Mouse (Mus musculus) retina, embryonic 14.5 days (tissue): Measurements from ENCODE around the gene Lime1.

Experiments
- DNase-seq: peaks from one replicate; pipeline ENCODE4 v3.0.0-alpha.2; 2015; ENCODE audit warnings: low spot score

Lime1 gene

DNA sequence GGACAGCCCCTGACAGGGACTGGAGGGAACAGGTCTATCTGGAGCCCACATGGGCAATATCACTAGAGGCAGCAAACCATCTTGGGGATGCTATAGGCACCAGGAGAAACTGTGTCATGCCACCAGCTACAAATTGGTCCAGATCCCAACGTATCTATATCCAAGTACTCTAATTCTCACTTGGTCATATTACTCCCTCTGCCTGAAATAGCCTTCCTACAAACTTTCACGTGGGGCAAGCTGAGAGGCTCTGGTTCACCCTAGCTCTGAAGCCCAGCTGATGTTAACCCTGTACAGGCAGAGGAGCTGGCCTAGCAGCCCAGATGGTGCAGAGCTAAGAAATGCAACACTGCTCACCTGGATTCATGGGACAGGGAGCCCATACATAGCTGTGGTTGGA, 11.7 kb downstream of the Lime1 start:
- no peak for DNase-seq

DNA sequence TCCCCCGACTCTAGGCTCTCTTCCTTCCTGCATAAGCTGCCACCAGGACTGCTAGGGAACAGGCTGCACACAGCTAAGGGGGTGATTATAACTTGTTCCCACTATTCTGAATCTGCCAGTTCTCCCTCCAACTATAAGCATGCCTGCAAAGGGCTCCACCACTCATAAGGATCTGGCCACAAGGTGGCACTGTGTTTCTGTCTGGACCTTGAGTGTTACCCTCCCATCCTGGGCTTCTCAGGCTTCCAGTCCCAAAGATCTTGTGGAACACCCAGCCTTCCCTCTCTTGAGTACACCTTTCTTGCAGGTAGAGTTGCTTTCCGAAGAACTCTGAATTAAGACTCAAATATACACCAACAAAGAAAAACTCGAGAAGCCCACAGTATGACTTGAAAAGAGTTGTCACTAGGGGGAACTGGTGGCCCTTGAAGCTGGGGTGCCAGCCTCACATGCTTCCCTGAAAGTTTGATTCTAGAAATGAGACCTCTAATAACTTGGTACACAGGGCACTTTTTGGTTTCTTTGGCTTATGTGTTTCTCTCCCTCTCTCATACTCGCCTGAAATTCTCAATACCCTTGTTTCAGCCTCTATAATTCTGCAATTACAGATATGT, 12.8 kb downstream of the Lime1 start:
- DNase-seq = peak; percentile 93

DNA sequence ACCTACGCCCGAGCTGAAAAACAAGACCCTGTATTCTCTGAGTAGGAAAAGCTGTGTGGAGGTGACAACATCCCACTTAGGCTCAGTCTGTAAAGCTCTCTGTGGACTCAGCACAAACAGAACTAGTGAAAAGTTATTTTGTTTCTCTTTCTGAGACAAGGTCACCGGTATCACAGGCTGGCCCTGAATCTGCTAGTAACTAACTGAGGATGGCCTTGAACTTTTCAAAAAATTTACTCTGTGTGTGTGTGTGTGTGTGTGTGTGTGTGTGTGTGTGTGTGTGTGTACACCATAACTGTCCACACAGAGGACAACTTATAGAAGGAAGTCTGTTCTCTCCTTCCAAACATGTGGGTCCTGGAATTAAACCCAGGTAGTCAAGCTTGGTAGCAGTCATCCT, 14.2 kb downstream of the Lime1 start:
- DNase-seq = no peak

DNA sequence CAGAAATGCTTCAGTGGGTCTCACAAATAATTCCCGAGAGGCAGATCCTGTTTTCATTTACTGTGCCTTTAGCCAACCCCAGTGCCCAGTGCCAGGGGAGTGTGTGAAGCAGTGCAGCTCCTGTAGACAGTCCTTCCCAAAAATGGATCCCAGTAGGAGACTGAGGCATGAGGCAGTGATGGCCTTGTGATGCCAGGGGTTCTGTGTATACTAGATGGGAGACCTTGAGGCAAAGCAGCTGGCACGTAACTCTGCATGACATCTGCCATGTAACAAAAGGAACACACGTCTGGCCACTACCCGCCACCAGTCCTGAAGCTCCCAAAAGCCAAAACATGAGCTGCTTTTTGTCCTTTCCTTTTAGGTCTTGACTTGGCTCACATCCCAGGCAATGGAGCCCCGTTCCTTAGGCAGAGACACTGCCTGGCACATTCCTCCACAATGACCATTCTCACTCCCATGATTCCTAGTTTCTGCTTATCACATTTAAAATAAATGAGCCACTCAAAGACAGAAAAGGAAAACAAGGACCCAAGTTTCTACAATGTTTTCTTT, 17.4 kb downstream of the Lime1 start:
- DNase-seq = no peak

DNA sequence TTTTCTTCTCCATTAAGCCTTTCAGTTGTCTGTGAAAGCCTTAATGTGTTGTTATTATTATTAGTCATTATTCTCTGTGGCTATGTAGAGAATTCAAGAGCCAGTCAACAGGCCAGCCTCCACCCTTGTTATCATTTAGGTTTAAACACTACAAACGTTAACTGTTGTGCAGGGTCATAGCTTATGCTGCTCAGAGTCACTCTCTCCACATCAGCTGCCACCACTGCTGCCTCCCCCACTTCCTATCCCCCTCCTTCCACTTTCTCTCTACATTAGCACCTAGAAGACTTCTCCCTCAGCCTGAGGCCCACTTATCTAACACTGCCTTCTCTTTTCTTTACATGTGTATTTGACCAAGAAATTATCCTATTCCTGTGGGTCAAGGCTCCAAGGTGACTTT, 21.6 kb downstream of the Lime1 start:
- DNase-seq = no peak

DNA sequence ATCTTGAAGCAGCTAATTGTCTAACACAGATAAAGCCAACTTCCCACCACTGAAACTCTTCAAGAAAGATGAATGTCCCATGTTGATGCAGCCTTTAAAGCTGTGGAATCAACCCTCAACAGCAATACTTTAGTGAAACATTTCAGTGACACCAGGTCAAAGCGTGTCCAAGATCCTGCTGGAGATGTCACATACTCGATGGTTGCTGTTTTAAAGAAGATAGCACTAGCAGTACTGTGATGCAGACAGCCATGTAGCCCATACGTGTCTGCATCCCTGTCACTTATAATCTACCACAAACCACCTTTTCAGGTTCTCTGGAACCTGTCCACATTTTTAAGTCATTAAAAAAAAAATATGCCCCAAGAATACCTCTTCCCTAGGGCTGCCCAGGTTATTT, 23.8 kb downstream of the Lime1 start:
- no peak for DNase-seq

DNA sequence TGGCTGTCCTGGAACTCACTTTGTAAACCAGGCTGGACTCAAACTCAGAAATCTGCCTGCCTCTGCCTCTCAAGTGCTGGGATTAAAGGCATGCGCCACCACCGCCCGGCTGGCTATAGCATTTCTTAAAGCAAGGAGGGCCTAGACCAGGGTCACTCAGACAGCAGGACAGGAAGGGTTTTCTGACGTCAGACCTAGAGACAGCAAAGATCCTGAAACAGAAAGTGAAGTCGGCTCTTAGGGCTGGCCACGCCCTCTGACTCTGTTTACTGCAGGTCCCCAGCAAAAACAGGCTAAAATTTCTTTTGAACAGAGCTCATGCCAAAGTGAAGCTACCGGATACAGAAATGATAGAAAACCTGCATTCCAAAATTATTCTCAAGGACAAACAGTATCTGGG, 29.8 kb downstream of the Lime1 start:
- no peak for DNase-seq

DNA sequence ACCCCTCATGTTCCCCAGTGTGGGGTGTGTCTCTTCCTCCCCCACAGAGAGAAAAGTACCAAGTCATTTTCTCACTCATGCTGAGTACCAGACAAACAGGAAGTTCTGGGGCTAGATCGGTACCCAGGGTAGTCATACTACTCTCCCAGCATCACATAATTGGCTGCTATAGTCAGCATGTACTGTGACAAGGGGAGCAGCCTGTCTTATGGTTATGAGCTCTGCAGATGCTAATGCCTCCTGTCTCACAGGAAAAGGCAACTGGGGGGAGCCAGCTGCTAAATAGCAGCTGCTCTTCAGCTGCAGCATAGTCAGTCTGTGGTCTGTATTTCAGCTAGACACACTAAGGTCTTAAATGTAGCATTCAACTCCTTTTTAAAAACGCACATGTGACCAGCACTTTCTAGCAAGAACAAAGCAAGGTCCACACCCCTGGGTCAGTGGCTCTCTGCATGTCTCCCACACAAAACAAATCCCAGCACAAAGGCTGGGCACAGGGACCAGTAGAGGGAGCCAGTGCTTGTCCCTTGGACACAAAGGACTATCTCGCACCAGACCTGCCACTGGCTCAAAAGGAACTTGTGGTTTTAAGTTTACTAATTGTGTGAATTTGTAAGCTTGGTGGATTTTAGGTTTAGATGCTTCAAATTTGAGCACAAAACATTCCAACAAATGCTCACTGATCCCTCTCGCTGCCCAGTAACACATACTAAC, 31.0 kb downstream of the Lime1 start:
- DNase-seq = peak; percentile 80

DNA sequence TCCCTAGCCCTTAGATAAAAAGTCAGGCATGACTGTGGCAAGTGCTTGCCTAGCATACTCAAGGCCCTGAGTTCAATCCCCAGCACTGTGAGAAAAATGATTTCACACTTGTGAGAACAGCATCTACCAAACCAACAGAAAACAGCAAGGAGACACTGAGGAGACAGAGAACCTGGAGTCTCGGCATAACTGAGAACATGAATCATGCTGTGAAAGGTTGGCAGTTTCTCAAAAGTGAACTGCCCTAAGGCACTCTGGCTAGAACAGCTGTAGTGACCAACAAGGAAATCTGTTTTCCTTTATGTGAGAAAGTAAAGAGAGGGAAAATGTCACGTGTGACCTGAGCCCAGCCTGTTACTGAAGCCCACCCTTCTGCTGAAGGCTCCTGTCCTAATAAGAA, 33.3 kb downstream of the Lime1 start:
- no peak for DNase-seq

DNA sequence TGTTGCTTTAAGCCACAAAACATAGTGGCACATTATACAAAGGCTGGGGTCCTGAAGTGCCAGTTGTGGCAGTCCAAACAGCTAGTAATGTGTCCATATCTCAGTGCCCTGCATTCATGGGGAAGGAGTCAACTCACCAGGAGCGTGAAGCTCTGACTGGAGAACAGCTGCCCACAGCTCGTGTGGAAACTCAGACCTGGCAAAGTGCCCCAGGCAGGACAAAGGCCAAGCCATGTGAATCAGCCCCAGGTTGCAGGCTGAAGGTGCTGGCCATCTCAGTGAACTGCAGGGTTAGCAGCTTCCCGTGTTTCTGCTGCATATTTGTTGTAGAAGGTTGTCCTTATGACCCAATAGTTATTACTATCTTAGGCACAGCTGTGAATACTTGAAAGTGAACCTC, 36.1 kb downstream of the Lime1 start:
- DNase-seq = no peak

DNA sequence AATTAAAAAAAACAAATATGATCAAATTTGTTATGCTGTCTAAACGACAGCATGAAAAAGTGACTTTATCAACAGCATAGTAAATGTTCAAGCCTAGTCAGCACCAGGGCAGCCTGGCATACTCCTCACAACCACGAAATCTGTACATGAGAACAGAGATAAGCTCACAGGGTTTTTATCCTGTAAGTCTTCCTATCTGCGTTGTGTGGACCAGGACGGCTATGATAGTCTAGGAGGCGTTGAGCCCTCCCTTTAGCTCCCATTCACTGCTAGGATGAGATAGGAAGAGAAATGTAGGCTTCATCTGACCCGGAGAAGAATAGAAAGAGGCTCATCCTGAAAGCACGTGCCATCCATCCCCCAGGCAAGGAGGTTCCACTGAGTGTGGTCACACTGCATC, 39.5 kb downstream of the Lime1 start:
- no peak for DNase-seq

DNA sequence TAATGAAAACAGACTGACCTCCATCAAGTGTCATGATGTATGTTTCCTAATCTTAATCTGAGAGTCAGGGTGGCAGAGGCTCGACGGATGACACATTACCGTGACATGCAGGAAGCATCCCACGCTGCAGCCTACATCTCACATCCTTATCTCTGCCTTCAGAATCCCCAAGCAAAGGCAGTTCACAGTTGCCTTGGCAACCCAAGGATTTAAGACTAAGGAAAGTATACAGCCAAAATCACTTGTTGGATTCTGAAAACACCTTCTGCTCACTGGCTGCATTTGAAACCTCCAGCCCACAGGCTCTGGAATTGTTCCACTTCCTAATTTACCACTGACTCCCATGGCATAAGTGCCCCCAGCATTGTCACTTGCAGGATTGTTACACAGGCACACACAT, 40.5 kb downstream of the Lime1 start:
- no peak for DNase-seq

DNA sequence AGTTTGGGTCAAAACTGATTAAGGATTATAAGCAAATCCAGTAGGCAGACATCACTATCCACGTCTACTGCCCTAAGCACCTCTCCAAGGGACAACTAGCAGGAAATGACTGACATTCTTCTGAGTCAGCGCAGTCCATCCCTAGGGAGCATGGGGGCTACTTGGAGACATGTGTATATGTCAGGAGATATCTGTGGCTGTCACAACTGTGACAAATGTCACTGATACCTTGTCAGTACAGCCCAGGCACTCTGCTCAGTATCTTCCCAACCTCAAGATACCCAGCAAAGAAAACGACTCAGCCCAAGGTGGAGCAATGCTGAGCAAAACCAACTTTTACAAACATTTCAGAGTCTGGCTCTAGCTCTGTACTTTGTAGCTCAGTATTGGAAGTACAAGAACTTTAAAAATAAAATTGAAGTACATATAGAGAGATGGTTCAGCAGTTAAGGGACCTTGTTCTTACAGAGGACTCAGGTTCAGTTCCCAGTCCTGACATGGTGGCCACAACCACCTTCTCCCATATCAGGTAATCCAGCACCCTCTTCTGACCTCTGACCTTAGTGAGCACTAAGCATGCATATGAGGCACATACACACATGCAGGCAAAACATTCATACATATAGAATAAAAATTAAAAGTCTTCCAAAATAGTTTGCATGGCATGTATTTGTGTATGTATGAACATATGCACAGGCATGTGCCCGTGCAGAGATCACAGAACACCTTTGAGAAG, 41.2 kb downstream of the Lime1 start:
- no peak for DNase-seq

DNA sequence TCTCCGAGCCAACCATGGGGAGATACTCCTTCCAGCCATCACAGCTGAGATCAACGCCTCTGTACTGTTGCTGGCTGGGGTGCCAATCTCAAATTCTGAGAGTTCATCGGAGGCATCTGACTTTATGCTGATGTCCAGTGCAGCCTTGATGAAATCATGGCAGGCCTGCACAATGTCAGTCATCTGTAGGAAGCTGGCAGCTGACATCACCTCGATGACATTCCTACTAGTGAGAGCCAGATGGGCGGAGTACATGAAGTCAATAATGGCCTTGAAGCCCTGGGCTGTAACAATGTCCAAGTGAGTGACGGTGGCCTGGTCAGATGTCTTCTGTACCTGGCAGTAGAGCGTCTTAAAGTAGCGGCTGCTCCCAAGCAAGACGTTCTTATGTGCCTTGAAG, 44.0 kb downstream of the Lime1 start:
- DNase-seq = no peak
